Comparison of ENCODE assay signal across 24 mouse cellular contexts in the genomic region with DNA sequence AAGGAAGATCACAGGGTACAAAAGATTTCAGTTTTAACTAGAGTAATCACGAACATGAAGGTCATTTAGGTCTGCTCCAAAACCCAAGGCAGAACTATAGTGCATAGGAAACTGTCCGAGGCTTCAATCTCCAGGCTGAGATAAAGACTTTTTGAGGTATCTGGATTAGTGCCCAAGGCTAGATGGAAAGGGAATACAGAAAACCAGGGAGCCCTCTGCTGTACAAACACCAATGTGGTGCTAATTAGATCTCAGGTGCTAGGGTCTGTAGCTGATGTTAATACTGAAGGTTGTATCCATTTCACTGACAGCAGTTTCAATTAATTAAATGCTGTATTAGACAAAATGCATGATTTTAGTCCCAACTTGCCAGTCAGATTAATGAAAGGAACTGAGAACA.
A peak's percentile ranks its signal among the peaks of the same experiment; 100 is the strongest.
DNase-seq lines count a peak whose midpoint lies in the region; ATAC-seq and TF ChIP-seq lines count a peak whose summit lies in the region.
"Had no signal": no experiment of that assay in that cellular context is flagged by ENCODE, and none has a peak within 500 bp of the region (broad histone marks: within the 10 kb centered on the region; RNA-seq: fewer than 3 reads in every experiment).

No protein-coding gene starts in this region.

- peak; percentile 30 for TF ChIP-seq CTCF in heart, postnatal 0 days (IDR thresholded peaks at IDR 0.05; ENCODE audit: low read depth)
- peak; percentile 15; the same call in 1 of the 2 replicates for TF ChIP-seq CTCF in lung, embryonic 14.5 days (IDR thresholded peaks at IDR 0.05; ENCODE audit: low read depth)
- no peak for TF ChIP-seq CTCF in lung, adult 2 months (IDR thresholded peaks at IDR 0.05; ENCODE audit: insufficient read depth, low read length)

- intact Hi-C loops in heart, postnatal 14 days (cut with DNase I), result no loop called here

- no peaks in the 10 kb centered on the region for H3K27me3 ChIP-seq in heart, postnatal 0 days (ENCODE audit: control insufficient read depth, insufficient read depth, low read length)
- H3K27me3 ChIP-seq in lung, embryonic 14.5 days (ENCODE audit: insufficient read depth, low read length), result no peaks in the 10 kb centered on the region
- H3K27me3 ChIP-seq: forebrain, embryonic 15.5 days; heart, embryonic 15.5 days; lung, embryonic 15.5 days; midbrain, embryonic 12.5 days; neural tube, embryonic 13.5 days; stomach, embryonic 15.5 days had no signal

- H3K4me1 ChIP-seq in heart, postnatal 0 days (ENCODE audit: control insufficient read depth, insufficient read depth), result no peaks in the 10 kb centered on the region
- H3K4me1 ChIP-seq in lung, embryonic 14.5 days (ENCODE audit: insufficient read depth), result no peaks in the 10 kb centered on the region
- no peaks in the 10 kb centered on the region for H3K4me1 ChIP-seq in lung, adult 2 months (ENCODE audit: control insufficient read depth, insufficient read depth, low read length)
- H3K4me1 ChIP-seq: forebrain, embryonic 15.5 days; stomach, embryonic 15.5 days had no signal

- no peak for ATAC-seq in heart, postnatal 0 days (ENCODE audit: insufficient read depth, low read depth)
- no peak for ATAC-seq in lung, embryonic 14.5 days (ENCODE audit: insufficient read depth)
- ATAC-seq in common myeloid progenitor, adult 5-6 weeks (replicated peaks; ENCODE audit: low read depth, poor library complexity, severe bottlenecking), result 0 out of 2 replicates have a peak, but pooled peaks have one; percentile 42
- ATAC-seq in monocyte, adult 5-6 weeks (replicated peaks; ENCODE audit: insufficient number of reproducible peaks, low FRiP score, low TSS enrichment, poor library complexity, severe bottlenecking), result no peak
- ATAC-seq: forebrain, embryonic 15.5 days had no signal

- no peak overlapping the region for H3K27ac ChIP-seq in heart, postnatal 0 days (ENCODE audit: low read depth)
- H3K27ac ChIP-seq in lung, embryonic 14.5 days (ENCODE audit: low read depth), result 0 out of 2 replicates have a peak overlapping the region, but pooled peaks have one; percentile 22
- H3K27ac ChIP-seq: forebrain, embryonic 15.5 days; heart, embryonic 15.5 days; lung, embryonic 15.5 days; midbrain, embryonic 12.5 days; neural tube, embryonic 13.5 days; stomach, embryonic 15.5 days had no signal

- WGBS in heart, postnatal 0 days, result 37% methylated on average over 2 of the region's 2 CpGs
- WGBS in lung, embryonic 14.5 days, result 55% methylated on average over 2 of the region's 2 CpGs
- 60% methylated on average over 2 of the region's 2 CpGs for WGBS in lung, adult 2 months

- no peak for TF ChIP-seq POLR2A in lung, adult 2 months (IDR thresholded peaks at IDR 0.05; ENCODE audit: borderline replicate concordance, extremely low read depth, low read depth, low read length)

- H3K4me2 ChIP-seq in heart, postnatal 0 days (ENCODE audit: low read depth, low read length), result no peak overlapping the region
- H3K4me2 ChIP-seq in lung, embryonic 14.5 days, result no peak overlapping the region
- H3K4me2 ChIP-seq: forebrain, embryonic 15.5 days; heart, embryonic 15.5 days; lung, embryonic 15.5 days; midbrain, embryonic 12.5 days; neural tube, embryonic 13.5 days; stomach, embryonic 15.5 days had no signal

- no peaks in the 10 kb centered on the region for H3K9me3 ChIP-seq in heart, postnatal 0 days (replicated peaks; ENCODE audit: control insufficient read depth, low read length)
- H3K9me3 ChIP-seq in lung, embryonic 14.5 days (ENCODE audit: low read depth, low read length), result no peaks in the 10 kb centered on the region
- H3K9me3 ChIP-seq: forebrain, embryonic 15.5 days; heart, embryonic 15.5 days; hindbrain, embryonic 10.5 days; lung, embryonic 15.5 days; midbrain, embryonic 12.5 days; neural tube, embryonic 13.5 days; stomach, embryonic 15.5 days had no signal

- no peak for DNase-seq in heart, postnatal 0 days (ENCODE audit: low spot score)
- DNase-seq in heart, postnatal 14 days, result no peak
- DNase-seq in lung, embryonic 14.5 days, result peak; percentile 50
- DNase-seq in lung, adult 2 months, result no peak
- DNase-seq in NIH3T3 (ENCODE audit: low read depth), result peak; percentile 41
- DNase-seq: cerebellum, adult 8-10 months; cerebellum, postnatal 36 days; gastrocnemius, postnatal 14 days; kidney, adult 8-10 months; kidney, postnatal 14 days; layer of hippocampus, postnatal 36 days; right cerebral cortex, adult 18-20 months; right cerebral cortex, postnatal 4 days; thymus, adult 18-20 months; thymus, postnatal 36 days had no signal

- H3K4me3 ChIP-seq in heart, postnatal 0 days (ENCODE audit: low read depth, low read length), result no peak overlapping the region
- no peak overlapping the region for H3K4me3 ChIP-seq in lung, embryonic 14.5 days (ENCODE audit: low read depth, low read length)
- no peak overlapping the region for H3K4me3 ChIP-seq in lung, adult 2 months (replicated peaks; ENCODE audit: extremely low read depth, low read depth, low read length)
- H3K4me3 ChIP-seq: forebrain, embryonic 15.5 days; heart, embryonic 15.5 days; hindbrain, embryonic 10.5 days; lung, embryonic 15.5 days; midbrain, embryonic 12.5 days; neural tube, embryonic 13.5 days; stomach, embryonic 15.5 days had no signal

- no peaks in the 10 kb centered on the region for H3K36me3 ChIP-seq in heart, postnatal 0 days (replicated peaks; ENCODE audit: control insufficient read depth, insufficient read depth, low read length)
- H3K36me3 ChIP-seq in lung, embryonic 14.5 days (ENCODE audit: insufficient read depth), result peaks cover 3% of the 10 kb centered on the region; the same call in 1 of the 2 replicates
- H3K36me3 ChIP-seq: forebrain, embryonic 15.5 days; heart, embryonic 15.5 days had no signal

- no peak overlapping the region for H3K9ac ChIP-seq in heart, postnatal 0 days (replicated peaks; ENCODE audit: low read depth, low read length)
- no peak overlapping the region for H3K9ac ChIP-seq in lung, embryonic 14.5 days
- H3K9ac ChIP-seq: forebrain, embryonic 15.5 days; heart, embryonic 15.5 days; lung, embryonic 15.5 days; midbrain, embryonic 12.5 days; neural tube, embryonic 13.5 days; stomach, embryonic 15.5 days had no signal

- no peak for TF ChIP-seq EP300 in heart, postnatal 0 days (IDR thresholded peaks at IDR 0.05; ENCODE audit: low read depth)

Comparison
In these comparisons a context has a peak if more than half of its experiments do, and no peak if none do; other contexts are left out.
1. DNase-seq: peak in lung, embryonic 14.5 days (single experiment) and NIH3T3 (single experiment); none in heart, postnatal 0 days (single experiment), heart, postnatal 14 days (0 of 2) and lung, adult 2 months (single experiment).